Mouse (Mus musculus) left cerebral cortex, postnatal 10 days (tissue): ENCODE measurements around the gene Uggt1. TPM values are rescaled to one million over a fixed set of nuclear protein-coding genes. Genes with fewer than 3 reads are reported as not detected.
A peak's percentile ranks its signal among the peaks of the same experiment; 100 is the strongest.

ENCODE experiments used
- DNase-seq, 2 experiments: peaks; one replicate each; pipeline ENCODE4 v3.0.0; 2021 to 2022; ENCODE audit warnings: low spot score in 2 of 2, mixed read lengths in 1 of 2; ENCODE audit errors: extremely low spot score in 1 of 2
- intact Hi-C: fragments of 180-260 bp; cut with DNase I; formaldehyde crosslinking; loops from one replicate; pipeline ENCODE4 v1.15.1; 2025
- total RNA-seq, 2 experiments: library from RNA; stranded (reverse); gene quantifications; 2 replicates each; pipeline ENCODE4 v1.2.3; 2021

The Uggt1 gene
- total RNA-seq, 2 experiments from 2014 or later: 41.2 to 43.8 TPM

DNA sequence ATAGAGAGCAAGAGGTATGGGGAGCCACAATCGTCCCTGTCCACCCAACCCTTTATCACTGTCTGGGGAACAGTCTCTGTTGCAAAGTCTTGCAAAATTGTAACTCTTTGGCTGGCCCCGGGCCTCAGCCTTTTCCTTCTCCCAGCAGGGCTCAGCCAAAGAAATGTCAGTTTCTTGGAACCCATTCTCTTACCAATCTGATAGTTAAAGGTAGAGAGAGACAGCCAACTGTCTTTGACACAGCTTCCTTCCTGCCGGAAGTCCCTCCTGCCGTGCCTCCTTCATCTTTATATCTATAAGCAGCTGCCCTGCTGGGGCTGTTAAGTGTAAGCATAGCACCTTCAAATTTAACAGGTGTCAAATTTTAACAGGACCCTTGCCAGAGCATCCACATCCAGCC, 113.4 kb downstream of the Uggt1 start:
- intact Hi-C loops: loop anchor here (5.0 kb wide), 2 partner anchors 64 to 1239 kb away; partner anchors contain the start of gene Hs6st1

DNA sequence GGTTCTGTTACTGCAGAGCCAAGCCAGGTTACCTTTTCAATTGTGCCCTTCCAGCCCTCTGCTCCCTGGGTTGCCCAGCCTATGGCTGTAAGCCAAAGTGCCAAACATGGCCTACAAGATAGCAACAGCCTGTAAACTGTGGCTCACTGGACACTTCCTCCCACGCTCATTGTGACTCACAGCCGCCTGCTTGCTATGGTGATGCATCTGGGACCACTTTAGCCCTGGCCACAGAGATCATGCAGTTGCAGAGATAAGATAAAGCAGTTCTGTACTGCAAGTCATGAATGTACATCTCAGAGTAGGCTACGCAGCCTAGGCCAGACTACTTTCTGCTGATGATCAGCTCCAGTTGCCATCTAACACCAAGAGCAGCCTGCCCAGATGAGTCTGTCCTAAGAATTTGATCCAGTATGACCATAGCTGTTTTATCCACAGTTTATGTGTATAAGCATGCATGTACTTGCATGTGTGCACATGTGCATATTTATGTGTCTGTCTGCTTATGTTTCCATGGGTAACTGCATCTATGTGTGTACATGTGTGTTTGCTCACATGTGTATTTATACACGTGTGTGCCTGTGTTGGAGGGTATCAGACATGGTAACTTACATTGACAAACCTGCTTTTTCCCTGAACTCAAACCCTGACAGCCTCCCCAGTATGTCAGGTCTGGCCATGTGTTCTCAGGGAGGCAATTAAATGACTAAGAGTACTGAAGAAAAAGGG, 114.0 kb downstream of the Uggt1 start:
- intact Hi-C loops: loop anchor here (5.0 kb wide), 2 partner anchors 63 to 1238 kb away; partner anchors contain the start of gene Hs6st1
- DNase-seq: no peak

More for the DNA sequence above, 113.4 kb downstream of the Uggt1 start:
- no peak for DNase-seq

DNA sequence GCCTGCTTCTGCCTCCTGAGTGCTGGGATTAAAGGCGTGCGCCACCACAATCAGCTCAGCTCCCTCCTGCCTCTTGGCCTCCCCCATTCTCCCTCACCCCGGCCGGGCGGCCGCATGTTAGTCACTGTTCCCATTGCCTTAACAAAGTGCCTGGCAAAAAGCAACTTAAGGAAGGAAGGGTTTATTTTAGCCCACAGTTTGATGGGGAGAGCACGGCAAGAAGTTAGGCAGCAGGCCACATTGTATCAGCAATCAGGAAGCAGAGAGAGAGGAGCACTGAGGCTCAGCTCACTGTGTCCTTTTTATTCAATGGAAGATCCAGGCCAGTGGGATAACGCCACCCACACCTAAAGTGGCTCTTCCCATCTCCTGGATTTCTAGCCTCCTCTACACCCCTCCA, 114.6 kb downstream of the Uggt1 start:
- DNase-seq: no peak
- intact Hi-C loops: loop anchor here (5.0 kb wide), 2 partner anchors 63 to 1238 kb away; partner anchors contain the start of gene Hs6st1

- intact Hi-C loops: no loop called here
These were observed 115.4 kb downstream of the Uggt1 start for GRCm38 (mm10) chr1:36129126-36129525.

GRCm38 (mm10) chr1:36125076-36125475, 119.4 kb downstream of the Uggt1 start:
- intact Hi-C loops: no loop called here

More at GRCm38 (mm10) chr1:36129126-36129525, 115.4 kb downstream of the Uggt1 start:
- DNase-seq: no peak

DNA sequence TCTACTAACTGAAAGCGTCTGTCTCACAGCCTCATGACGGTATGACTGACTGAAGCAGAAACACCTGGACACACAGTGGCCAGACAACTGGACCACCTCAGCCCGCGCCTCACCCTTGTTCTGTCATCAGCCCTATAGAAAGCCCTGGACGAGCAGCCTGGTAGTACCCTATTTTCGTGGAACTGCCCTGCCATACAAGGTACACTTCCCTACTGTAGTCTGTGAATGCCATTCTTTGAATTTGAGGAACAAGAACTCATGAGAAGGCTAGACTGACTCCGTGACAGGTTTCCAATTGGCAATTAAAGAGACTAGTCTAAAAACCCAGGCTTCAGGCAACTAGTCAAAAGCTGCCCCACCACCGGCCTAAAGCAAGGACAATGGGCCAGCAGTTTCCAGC, 123.3 kb downstream of the Uggt1 start:
- no peak for DNase-seq
- intact Hi-C loops: no loop called here

More at GRCm38 (mm10) chr1:36125076-36125475, 119.4 kb downstream of the Uggt1 start:
- DNase-seq: no peak

GRCm38 (mm10) chr1:36119426-36119825, 125.1 kb downstream of the Uggt1 start:
- DNase-seq: no peak
- intact Hi-C loops: no loop called here

DNA sequence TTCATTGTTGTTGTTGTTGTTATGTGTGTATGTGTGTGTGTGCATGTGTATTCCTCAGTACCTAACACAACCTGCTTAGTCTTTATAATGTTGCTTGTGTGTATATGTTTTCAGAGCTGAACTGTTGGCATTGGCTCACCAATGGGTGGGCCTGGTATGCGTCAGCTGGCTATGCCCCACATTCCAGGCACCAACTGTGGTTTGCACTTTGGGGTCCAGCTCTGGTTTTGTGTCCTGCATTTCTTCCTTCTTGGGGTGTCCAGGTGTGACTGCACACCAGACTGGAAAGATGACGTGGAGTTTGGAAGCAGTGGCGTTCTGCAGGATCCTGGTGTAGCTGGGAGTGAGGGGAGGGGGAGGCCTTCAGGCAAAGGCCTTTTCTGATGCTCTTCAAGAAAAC, 125.6 kb downstream of the Uggt1 start:
- intact Hi-C loops: no loop called here
- DNase-seq: no peak

DNA sequence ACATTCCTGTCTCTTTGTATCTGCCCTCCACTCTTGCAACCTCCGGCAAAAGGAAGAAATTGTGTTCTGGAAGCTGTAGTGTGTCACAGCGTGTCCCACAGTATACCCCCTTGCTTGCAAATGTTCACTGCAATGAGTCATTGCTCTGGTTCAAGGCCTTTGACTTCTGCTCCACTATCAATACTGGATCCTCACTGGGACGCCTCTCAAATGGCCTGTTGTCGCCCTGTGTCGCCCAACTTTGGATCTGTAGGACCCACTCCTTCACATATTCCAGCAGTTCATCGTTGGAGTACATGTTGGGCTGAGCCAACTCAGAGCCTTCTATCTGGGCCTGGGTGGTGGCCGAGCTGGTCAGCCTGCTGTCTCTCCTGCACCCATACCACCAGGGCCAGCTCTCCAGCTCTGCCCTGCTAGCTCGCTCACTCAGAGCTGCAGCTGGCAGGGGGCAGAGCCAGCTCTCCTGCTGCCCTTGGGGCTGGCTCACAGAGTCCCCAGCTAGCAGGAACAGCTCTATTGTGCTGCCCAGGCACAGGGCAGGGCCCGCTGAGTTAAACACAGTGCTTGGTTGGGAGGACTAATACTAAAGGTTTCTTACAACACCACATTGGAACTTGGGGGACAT, 126.3 kb downstream of the Uggt1 start:
- DNase-seq: no peak
- intact Hi-C loops: no loop called here

- DNase-seq: no peak
- intact Hi-C loops: no loop called here
These were observed 128.0 kb downstream of the Uggt1 start for GRCm38 (mm10) chr1:36116488-36116887.

DNA sequence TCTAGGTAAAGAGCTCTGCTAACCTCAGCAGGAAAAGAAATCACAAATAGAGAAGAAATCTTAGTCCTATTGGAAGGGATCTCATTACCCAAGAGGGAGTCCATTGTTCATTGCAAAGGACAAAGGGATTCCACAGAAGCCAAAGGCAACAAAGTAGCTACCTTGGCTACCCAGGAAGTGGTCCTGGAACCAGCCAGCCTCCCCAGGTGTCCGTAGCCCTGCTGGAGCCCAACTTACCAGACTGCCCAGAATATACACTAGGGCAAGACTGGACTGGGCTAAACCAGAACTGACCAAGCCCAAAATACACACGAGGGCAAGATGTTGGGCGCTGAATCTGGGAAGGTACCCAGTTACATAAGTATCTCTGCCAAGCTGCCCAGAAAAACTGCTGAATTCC, 129.7 kb downstream of the Uggt1 start:
- no peak for DNase-seq
- intact Hi-C loops: no loop called here

DNA sequence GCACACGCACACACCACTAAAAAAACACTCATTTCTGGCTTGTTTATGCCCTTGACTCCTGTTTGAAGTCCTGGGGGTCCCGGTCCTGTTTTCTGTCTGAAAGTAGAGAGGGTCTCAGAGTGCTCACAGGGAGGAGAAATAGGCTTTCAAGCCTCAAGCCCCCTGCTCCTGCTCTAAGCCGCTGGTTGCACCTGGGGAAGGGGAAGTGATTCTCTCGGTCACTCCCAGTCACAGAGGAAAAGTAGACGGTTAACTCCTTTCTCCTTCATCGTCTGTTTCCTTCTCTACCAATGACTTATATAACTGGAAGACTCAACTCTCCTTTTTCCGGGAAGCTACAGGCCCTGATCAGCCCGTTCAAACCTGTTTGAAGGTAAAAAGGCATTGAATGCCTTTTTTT, 130.8 kb downstream of the Uggt1 start:
- intact Hi-C loops: no loop called here
- DNase-seq: no peak

- intact Hi-C loops: no loop called here
These were observed 131.9 kb downstream of the Uggt1 start for GRCm38 (mm10) chr1:36112665-36113064.

DNA sequence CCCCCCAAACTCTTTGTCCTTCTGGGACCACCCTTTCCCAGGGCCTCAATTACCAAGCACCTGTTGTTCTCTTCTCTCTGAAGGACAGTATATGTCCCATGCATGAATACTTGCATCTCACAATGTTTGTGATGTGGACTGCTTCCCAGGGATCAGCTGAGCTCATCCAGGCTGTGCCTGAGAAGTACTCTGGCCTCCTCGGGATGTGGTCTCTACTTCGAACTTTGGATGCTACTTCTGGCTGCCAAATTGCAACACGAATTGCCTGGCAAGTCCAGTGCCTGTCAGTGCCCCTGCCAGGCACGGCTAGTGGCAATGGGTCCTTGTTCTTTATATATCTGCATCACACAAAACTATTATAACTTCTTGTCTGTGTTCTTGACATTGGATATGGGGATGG, 134.5 kb downstream of the Uggt1 start:
- DNase-seq: no peak
- intact Hi-C loops: no loop called here

More at GRCm38 (mm10) chr1:36112665-36113064, 131.9 kb downstream of the Uggt1 start:
- DNase-seq: no peak

DNA sequence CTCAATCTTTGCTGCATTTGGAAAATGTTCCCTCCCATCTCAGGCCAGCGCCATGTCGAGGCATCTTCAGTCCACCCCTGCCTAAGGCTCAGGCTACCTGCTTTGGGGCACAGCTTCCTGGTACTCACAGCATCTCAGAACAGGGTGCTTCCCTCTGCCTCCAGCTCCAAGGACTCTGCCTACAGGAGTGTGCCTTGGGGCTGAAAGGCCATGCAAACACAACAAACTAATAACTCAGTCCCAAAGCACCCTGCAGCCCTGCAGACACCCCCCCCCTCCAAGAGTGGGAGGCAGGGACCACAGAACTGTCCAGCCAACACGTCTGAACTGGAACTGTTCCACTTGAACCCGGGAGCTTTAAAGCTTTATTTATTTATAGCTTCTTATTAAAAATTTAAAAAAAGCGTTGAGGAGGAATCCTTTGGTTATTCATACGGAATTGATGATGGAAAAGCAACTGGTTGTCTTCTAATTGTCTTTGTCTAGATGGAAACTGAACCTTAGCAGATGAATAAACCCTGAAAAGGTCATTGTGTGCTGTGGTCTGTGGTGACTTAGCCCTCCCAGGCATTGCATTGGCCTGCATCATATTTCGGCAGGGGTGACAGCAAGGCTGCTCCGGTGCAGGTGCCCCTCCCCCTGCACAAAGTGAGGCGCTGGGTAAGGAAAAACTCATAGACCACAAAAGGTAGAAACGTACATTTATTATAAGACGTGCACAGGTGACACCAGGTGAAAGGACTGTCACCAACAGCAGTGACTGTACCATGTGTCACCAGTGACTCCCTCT, 138.4 kb downstream of the Uggt1 start:
- DNase-seq: no peak
- intact Hi-C loops: no loop called here

GRCm38 (mm10) chr1:36100371-36100770, 144.1 kb downstream of the Uggt1 start:
- intact Hi-C loops: no loop called here
- DNase-seq: no peak

DNA sequence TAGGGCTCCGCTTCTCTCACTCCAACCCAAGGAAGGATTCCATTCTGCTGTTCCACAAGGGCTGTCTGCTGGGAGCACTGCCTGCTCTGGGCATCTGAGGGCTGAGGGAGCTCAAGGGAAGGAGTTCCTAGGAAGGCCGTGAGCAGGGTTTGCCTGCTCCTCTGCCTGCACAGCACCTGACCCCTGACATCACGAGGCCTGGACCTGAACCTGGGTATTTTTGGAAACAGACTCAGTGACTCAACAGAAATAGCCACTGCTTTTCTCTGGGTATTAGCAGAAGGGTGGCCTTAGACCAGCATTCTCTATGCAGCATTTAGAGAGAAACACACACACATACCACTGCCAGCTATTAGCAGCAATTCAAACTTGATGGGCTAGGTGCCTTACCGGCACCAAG, 146.1 kb downstream of the Uggt1 start:
- no peak for DNase-seq
- intact Hi-C loops: no loop called here

DNA sequence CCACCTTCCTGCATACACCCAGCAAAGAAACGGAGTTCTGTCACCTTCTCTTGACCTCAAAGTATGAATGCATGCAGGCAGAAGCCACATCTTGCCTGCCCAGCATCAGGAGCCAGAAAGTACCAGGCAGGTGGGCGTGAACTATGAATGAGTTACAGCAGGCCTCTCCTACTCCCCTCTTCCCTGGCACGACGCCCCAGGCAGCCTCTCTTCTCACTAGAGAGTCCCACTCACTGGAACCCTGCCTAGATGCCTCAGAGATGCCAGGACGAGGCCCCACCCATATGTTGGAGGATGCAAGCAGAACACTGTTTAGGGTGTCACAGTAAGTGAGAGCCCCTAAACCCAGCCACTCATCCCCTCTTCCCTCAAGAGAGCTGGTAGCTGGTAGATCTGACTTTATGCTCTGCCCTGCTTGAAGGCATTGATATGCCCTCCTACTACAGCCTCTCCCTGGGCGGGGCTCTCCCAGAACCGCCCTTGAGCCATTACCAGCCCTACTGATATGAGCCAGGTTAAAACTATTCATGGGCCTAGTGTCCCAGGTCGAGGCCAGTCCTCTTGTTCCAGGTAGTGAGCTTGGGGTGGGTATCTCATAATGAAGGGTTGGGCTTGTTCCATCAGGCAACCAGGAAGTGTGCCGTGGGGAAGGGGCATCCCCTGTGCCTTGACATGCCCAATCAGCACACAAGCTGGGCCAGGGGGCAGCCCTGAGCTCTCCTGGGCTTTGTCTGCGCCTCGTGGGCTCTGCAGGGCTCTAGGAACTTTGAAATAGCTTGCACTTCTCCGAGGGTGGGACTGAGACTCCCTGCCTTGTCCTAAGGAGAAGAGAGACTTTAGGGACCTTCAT, 148.9 kb downstream of the Uggt1 start:
- intact Hi-C loops: no loop called here
- peak; percentile 89 to 92 for DNase-seq

- DNase-seq: no peak
- intact Hi-C loops: no loop called here
These were observed 150.8 kb downstream of the Uggt1 start for GRCm38 (mm10) chr1:36093741-36094140.
